Mouse (Mus musculus) heart, embryonic 16.5 days (tissue): ENCODE data around the gene Jag2. TPM values are rescaled to one million over a fixed set of nuclear protein-coding genes. Genes with fewer than 3 reads are reported as not detected.

Source experiments
- ATAC-seq: fragments of 200-750 bp; cut with Nextera tagmentation; replicated peaks from 2 replicates; pipeline ENCODE4 v1.8.0; 2017; ENCODE audit warnings: moderate number of reproducible peaks; ENCODE audit not compliant: insufficient read depth, low FRiP score; ENCODE audit errors: extremely low read depth
- H3K27ac ChIP-seq: fragments of 300-500 bp; sonication (generic); 2 replicates; pipeline ENCODE4 v1.5.1; 2014; ENCODE audit warnings: mild to moderate bottlenecking, low read length, control low read depth, moderate library complexity
- H3K27me3 ChIP-seq: fragments of 300-500 bp; sonication (generic); 2 replicates; pipeline ENCODE4 v1.6.1; 2014; ENCODE audit warnings: low read length, mixed read lengths; ENCODE audit not compliant: control insufficient read depth, insufficient read depth
- H3K36me3 ChIP-seq: fragments of 300-500 bp; sonication (generic); 2 replicates; pipeline ENCODE4 v1.6.1; 2014; ENCODE audit not compliant: control insufficient read depth, insufficient read depth
- H3K4me1 ChIP-seq: fragments of 300-500 bp; sonication (generic); 2 replicates; pipeline ENCODE4 v1.6.1; 2014; ENCODE audit warnings: low read length, mixed read lengths; ENCODE audit not compliant: control insufficient read depth, insufficient read depth
- H3K4me2 ChIP-seq: fragments of 300-500 bp; sonication (generic); 2 replicates; pipeline ENCODE4 v1.6.1; 2014; ENCODE audit warnings: low read depth, mild to moderate bottlenecking, control low read depth, low read length
- H3K4me3 ChIP-seq: fragments of 300-500 bp; sonication (generic); 2 replicates; pipeline ENCODE4 v1.5.1; 2014; ENCODE audit warnings: mild to moderate bottlenecking, control low read depth, low read length
- H3K9ac ChIP-seq: fragments of 300-500 bp; sonication (generic); 2 replicates; pipeline ENCODE4 v1.6.1; 2014; ENCODE audit warnings: low read length, control low read depth
- H3K9me3 ChIP-seq: fragments of 300-500 bp; sonication (generic); replicated peaks from 2 replicates; pipeline ENCODE4 v1.6.1; 2016; ENCODE audit warnings: low read length; ENCODE audit not compliant: control insufficient read depth
- WGBS: fragments of 180-500 bp; shearing (Covaris S2); extraction: QIAGEN DNeasy Blood & Tissue Kit; methylation state at CpG from one replicate; pipeline ENCODE4 v1.1.7; 2014; 5-methylcytosine and 5-hydroxymethylcytosine counted together
- polyA plus RNA-seq: library from polyadenylated mRNA; unstranded; fragments of >200 nt; fragmentation: Nextera tagmentation; extraction: Ambion mirVana; gene quantifications from 2 replicates; pipeline ENCODE4 v1.2.1, GENCODE M21; 2015

Gene Jag2
- 4.0 and 5.4 TPM in 2 replicates for polyA plus RNA-seq

- Histone ChIP-seq H3K4me2 (peak within 1 kb of the TSS; percentile 94), H3K4me1 (peaks cover 23% of the 10 kb centered on the region), H3K9me3 (no peaks in the 10 kb centered on the region), H3K4me3 (peak within 1 kb of the TSS; percentile 67), H3K27me3 (peaks cover 53% of the 10 kb centered on the region), H3K27ac (peak within 1 kb of the TSS; percentile 50), H3K9ac (peak within 1 kb of the TSS; percentile 74), H3K36me3 (no peaks in the 10 kb centered on the region)
- peak; percentile 61 for ATAC-seq
- WGBS, result 1% methylated on average over 48 of the region's 85 CpGs
Observed at GRCm38 (mm10) chr12:112929562-112930352, at the start of gene Jag2. Jag2 (minus strand) TSS chr12:112929776.

DNA sequence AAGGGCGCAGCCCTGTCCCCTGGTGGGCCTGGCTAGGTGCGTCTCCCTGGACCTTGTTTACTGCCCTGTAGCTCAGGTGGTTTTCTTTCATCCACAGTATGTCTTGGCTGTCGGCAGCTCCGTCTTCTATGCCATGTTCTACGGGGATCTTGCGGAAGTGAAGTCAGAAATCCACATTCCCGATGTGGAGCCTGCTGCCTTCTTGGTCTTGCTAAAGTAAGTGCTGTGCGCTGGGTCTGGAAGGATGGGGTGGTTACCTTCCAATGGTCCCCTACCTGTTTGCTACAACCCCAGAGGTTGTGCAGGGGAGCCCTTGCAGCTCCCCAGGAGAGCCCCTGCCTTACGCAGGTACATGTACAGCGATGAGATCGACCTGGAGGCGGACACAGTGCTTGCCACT is 47.6 kb upstream of the Jag2 start:
- Histone ChIP-seq H3K4me1 (peaks cover 22% of the 10 kb centered on the region), H3K27me3 (no peaks in the 10 kb centered on the region), H3K9ac (peak overlapping the region; percentile 92), H3K27ac (peak overlapping the region; percentile 94), H3K9me3 (no peaks in the 10 kb centered on the region), H3K36me3 (peaks cover 34% of the 10 kb centered on the region; the same call in 1 of the 2 replicates), H3K4me2 (peak overlapping the region; percentile 93), H3K4me3 (peak overlapping the region; percentile 85)
- 41% methylated on average over 12 of the region's 12 CpGs for WGBS
- ATAC-seq, result no peak

DNA sequence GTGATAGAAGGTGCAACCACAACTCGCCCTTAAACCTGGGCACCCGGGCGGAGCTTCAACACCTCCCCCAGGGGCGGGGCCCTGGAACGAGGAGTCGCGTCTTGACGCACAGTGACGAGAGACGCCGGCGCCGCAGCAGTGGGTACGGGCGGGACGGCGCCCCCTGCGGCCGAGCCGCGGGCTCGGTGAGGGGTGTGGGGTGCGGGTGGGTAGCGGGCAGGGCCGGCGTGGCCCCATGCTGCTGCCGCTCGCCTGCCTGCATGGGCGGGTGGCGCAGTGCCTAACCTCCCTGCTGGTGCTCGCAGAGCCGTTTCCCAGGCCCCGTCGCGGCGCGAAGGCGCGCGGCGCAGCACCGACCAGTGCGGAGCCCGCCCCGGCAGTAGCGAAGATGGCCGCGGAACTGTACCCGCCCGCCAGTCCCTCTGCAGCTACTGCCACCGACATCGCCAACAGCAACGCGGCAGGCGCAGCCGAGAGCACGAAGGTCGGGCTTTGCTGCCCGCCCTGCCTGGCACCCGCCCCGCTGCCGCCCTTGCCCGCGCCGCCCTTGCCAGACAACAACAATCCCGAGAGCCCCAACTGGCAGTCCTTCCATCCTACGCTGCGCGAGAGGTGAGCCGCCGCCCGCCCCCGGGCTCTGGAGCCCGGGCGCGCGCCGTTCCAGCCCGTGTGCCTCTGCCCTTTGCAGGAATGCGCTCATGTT is 46.9 kb upstream of the Jag2 start, which contains the start of gene Btbd6:
Gene Btbd6 (plus strand): TSS at position 112 of the 703 bp plus-strand sequence.
- Histone ChIP-seq H3K4me3 (peak within 1 kb of the TSS; percentile 85), H3K36me3 (peaks cover 37% of the 10 kb centered on the region), H3K9ac (peak within 1 kb of the TSS; percentile 92), H3K9me3 (no peaks in the 10 kb centered on the region), H3K27me3 (no peaks in the 10 kb centered on the region), H3K27ac (peak within 1 kb of the TSS; percentile 94), H3K4me1 (peaks cover 17% of the 10 kb centered on the region), H3K4me2 (peak within 1 kb of the TSS; percentile 93)
- ATAC-seq, result peak; percentile 95
- WGBS, result under 1% methylated on average over 61 of the region's 80 CpGs

DNA sequence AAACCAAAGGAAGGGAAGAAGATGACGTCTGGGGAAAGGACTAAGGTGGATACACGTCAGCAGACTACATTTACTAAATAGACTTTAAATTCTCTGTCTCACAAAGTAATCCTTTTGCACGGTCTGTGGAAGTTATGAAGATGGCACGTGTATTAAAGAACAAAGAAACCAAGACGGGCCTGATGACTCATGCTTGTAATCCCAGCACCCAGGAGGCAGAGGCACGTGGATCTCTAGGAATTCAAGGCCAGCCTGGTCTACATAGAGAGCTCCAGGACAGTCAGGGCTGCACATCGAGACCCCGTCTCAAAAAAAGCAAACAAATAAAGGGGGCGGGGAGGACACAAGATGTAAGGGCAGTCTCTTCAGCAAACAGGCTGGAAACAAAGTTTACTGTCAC is 45.2 kb upstream of the Jag2 start:
- Histone ChIP-seq H3K36me3 (peaks cover 39% of the 10 kb centered on the region), H3K9ac (no peak overlapping the region), H3K9me3 (no peaks in the 10 kb centered on the region), H3K4me2 (no peak overlapping the region), H3K4me1 (peaks cover 17% of the 10 kb centered on the region), H3K27me3 (no peaks in the 10 kb centered on the region), H3K27ac (no peak overlapping the region), H3K4me3 (no peak overlapping the region)
- no peak for ATAC-seq
- 84% methylated on average over 9 of the region's 9 CpGs for WGBS

- H3K27me3 ChIP-seq, result no peaks in the 10 kb centered on the region
- peak; percentile 53; the same call in 1 of the 2 replicates for ATAC-seq
- no peak overlapping the region for H3K9ac ChIP-seq
- no peak overlapping the region for H3K4me3 ChIP-seq
- no peak overlapping the region for H3K27ac ChIP-seq
- 59% methylated on average over 6 of the region's 6 CpGs for WGBS
- no peaks in the 10 kb centered on the region for H3K9me3 ChIP-seq
- H3K36me3 ChIP-seq, result peaks cover 59% of the 10 kb centered on the region
- H3K4me2 ChIP-seq, result no peak overlapping the region
- H3K4me1 ChIP-seq, result no peaks in the 10 kb centered on the region
Observed at GRCm38 (mm10) chr12:112969616-112970015, 40.0 kb upstream of the Jag2 start.

DNA sequence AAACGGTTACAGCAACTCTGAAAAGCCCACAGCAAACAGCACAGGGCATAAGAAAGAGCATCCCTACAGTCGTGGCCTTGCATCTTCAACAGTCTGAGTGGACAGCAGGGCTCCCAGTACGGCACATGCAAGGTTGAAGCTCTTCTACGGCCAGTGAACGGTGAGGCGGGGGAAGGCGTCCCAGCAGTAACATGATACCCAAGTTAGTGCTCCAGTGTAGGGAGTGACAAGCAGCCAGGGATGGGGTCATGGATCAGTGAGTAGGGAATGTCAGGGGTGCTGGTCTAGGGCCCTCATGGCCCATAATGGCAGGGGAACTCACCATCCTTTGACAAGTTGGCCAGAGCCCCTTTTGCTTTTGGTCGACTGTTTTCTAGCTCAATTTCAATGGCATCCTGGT is 39.4 kb upstream of the Jag2 start:
- Histone ChIP-seq H3K4me2 (no peak overlapping the region), H3K36me3 (peaks cover 66% of the 10 kb centered on the region), H3K27ac (no peak overlapping the region), H3K4me3 (no peak overlapping the region), H3K4me1 (no peaks in the 10 kb centered on the region), H3K27me3 (no peaks in the 10 kb centered on the region), H3K9ac (no peak overlapping the region), H3K9me3 (no peaks in the 10 kb centered on the region)
- ATAC-seq, result no peak
- 72% methylated on average over 8 of the region's 8 CpGs for WGBS

DNA sequence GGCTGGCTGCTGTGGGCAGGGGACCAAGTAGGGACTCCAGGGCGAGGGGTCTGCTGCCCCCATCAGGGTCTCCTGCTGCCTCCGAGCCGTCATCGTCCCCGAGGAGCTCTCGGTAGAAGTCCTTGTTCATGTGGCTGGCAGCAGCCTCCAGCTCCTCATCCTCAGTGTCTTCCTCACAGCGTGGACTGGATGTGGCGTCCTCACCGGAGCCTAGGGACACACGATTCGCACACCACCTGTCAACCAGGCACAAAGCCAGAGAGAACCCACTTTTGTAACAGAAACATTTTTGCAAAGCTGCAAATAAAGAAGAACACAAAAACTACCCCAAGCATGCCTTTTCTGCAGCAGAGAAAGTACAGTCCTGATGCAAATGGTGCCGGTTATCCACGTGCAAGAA is 36.2 kb upstream of the Jag2 start:
- no peak overlapping the region for H3K9ac ChIP-seq
- H3K4me2 ChIP-seq, result no peak overlapping the region
- H3K36me3 ChIP-seq, result peaks cover 70% of the 10 kb centered on the region
- H3K27me3 ChIP-seq, result no peaks in the 10 kb centered on the region
- H3K4me1 ChIP-seq, result peaks cover 14% of the 10 kb centered on the region
- 90% methylated on average over 13 of the region's 13 CpGs for WGBS
- no peaks in the 10 kb centered on the region for H3K9me3 ChIP-seq
- no peak overlapping the region for H3K4me3 ChIP-seq
- ATAC-seq, result no peak
- H3K27ac ChIP-seq, result no peak overlapping the region

DNA sequence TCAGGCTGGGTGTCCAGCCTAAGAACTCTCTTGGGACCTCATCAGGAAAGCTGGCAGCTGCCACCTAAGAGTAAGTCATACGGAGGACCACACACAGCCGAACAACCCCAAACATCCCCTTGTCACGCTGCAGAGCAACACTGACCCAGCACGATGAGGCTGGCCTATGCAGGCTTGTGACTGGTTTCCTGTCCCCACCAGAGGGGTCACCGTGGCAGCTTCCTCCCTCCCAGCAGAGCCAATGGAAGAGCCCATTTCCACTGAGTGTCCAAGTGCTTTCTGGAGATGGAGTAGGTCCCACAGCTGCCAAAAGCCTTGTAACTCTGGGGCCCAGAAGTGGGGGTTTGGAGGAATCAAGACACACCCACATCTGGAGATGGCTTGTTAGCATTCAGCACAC is 32.3 kb upstream of the Jag2 start:
- H3K27me3 ChIP-seq, result no peaks in the 10 kb centered on the region
- H3K36me3 ChIP-seq, result peaks cover 50% of the 10 kb centered on the region
- no peak for ATAC-seq
- no peak overlapping the region for H3K4me3 ChIP-seq
- H3K4me1 ChIP-seq, result peaks cover 24% of the 10 kb centered on the region
- peak overlapping the region; percentile 62 for H3K9ac ChIP-seq
- 66% methylated on average over 5 of the region's 5 CpGs for WGBS
- peak overlapping the region; percentile 89 for H3K27ac ChIP-seq
- no peaks in the 10 kb centered on the region for H3K9me3 ChIP-seq
- H3K4me2 ChIP-seq, result 0 out of 2 replicates have a peak overlapping the region, but pooled peaks have one; percentile 7

DNA sequence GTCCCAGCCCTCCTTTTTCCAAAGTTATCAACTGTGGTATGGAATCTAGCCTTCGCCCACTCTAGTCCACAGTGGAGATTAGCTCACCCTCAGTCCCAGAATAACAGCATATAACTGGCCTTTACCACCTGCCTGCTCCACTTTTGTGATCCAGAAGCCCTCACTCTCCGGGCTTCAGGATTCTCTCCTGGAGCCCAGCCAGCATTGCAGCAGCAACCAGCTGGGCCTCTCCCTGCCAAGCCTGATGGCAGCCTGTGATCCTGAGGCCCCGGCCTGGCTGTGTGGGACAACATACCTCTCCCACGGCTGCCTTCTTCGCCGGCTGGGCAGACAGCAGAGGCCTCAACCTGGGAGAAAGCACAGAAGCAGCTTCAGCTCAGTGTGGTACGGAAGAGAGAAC is 31.9 kb upstream of the Jag2 start:
- H3K4me1 ChIP-seq, result peaks cover 24% of the 10 kb centered on the region
- peak overlapping the region; percentile 89 for H3K27ac ChIP-seq
- 51% methylated on average over 7 of the region's 7 CpGs for WGBS
- H3K27me3 ChIP-seq, result no peaks in the 10 kb centered on the region
- H3K9me3 ChIP-seq, result no peaks in the 10 kb centered on the region
- no peak overlapping the region for H3K4me3 ChIP-seq
- peaks cover 48% of the 10 kb centered on the region for H3K36me3 ChIP-seq
- 0 out of 2 replicates have a peak overlapping the region, but pooled peaks have one; percentile 7 for H3K4me2 ChIP-seq
- H3K9ac ChIP-seq, result peak overlapping the region; percentile 62
- ATAC-seq, result peak; percentile 73
